Mouse (Mus musculus): ENCODE results near the gene Gm21953.
"Not testable (repeated sequence)": the region's sequence is repeated elsewhere in the genome, so short reads cannot be mapped to it uniquely, and the experiment has no call there.

Gene Gm21953

DNA sequence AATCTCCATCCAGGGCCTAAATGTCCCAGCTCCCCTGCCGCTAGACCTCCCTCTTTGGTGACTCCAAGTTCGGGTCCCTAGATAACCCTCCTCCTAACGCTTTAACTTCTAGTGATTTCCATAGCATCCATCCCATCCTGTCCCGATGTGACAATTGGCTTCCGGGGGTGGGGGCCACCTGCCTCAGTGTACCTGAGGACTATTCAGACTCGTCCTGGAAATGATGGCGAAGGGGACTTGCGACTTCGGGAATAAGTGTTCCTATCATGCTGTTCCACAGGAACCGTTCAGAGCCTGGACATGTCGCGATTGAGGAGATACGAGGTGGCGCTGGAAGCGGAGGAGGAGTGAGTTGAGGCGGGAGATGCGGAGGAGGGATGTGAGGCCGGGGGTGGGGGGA lies at the start of gene Gm21953:
Gene Gm21953, plus strand, starts transcription at position 301 of the 400 bp plus-strand sequence.
- DNase-seq (ENCODE audit: low spot score in 2 of 2), result not testable (repeated sequence)

DNA sequence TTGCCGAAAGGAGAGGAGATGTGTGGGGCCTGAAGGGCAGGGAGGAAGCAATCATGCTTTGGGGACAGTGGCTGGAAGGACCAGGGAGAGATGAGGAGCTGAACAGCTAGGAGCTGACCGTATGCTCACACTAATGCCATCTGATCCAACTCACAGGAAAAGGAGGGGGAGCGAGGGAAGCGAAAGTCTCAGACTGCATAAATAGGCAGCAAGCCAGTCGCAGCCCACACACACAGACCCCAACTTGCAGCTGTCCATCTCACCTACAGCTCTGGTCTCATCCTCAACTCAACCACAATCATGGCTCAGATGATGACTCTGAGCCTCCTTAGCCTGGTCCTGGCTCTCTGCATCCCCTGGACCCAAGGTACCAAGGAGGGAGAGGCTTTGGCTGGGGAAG lies 38.6 kb upstream of the Gm21953 start, which contains the start of gene Ccl21b:
Gene Ccl21b, plus strand, starts transcription at position 301 of the 400 bp plus-strand sequence.
- not testable (repeated sequence) for DNase-seq (ENCODE audit: low spot score in 2 of 2)

DNA sequence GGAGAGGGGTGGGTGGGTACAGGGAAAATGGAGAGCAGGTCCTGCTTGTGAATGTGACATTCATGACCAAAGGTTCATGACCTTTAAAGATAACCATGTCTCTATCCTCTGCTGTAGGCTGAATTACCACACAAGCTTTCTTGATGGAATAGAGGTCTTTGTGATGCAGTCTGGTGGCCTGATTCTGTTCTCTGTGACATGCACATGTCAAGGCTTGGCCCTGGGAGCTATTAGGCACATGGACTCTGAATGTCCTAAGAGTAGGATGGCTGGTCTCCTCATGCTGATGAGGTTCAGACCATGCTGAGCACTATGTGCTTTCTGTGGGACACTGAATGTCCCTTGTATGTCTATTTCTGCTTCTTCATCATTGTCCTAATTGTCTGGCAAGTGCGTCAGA lies 24.0 kb downstream of the Gm21953 start, which contains the start of gene Fam205a3:
Gene Fam205a3, plus strand, starts transcription at position 301 of the 400 bp plus-strand sequence.
- DNase-seq (ENCODE audit: low spot score in 2 of 2), result not testable (repeated sequence)

All from left cerebral cortex, adult 9 months (tissue).